Mouse (Mus musculus) MEL (cell line): ENCODE measurements around the gene Fer1l5. TPM values are rescaled to one million over a fixed set of nuclear protein-coding genes. Genes with fewer than 3 reads are reported as not detected.

Source experiments
- DNase-seq: peaks from one replicate; pipeline ENCODE4 v3.0.0; 2011; ENCODE audit warnings: low read depth, low spot score
- H3K27ac ChIP-seq: 2 replicates; pipeline ENCODE4 v1.5.1; 2012; ENCODE audit warnings: low read depth, mild to moderate bottlenecking, control low read depth, low read length, moderate library complexity; ENCODE audit not compliant: control insufficient read depth
- H3K27me3 ChIP-seq, 2 experiments: fragments of 150-350 bp in 1 of 2; sonication (generic) in 1 of 2; 2 replicates each; pipeline ENCODE4 v1.6.1; 2012; ENCODE audit warnings: low read length in 2 of 2, mild to moderate bottlenecking in 2 of 2, improper control_type of control experiment in 1 of 2, moderate library complexity in 1 of 2; ENCODE audit not compliant: insufficient read depth in 2 of 2, control insufficient read depth in 1 of 2
- H3K36me3 ChIP-seq, 2 experiments: 2 replicates each; pipeline ENCODE4 v1.6.1; 2012 to 2014; ENCODE audit warnings: low read length in 2 of 2, improper control_type of control experiment in 1 of 2, inconsistent platforms in 1 of 2, mild to moderate bottlenecking in 1 of 2; ENCODE audit not compliant: insufficient read depth in 2 of 2, control insufficient read depth in 1 of 2
- H3K4me1 ChIP-seq, 2 experiments: fragments of 150-350 bp in 1 of 2; sonication (generic) in 1 of 2; 2 replicates each; pipeline ENCODE4 v1.6.1; 2012; ENCODE audit warnings: low read length in 2 of 2, improper control_type of control experiment in 1 of 2, mild to moderate bottlenecking in 1 of 2; ENCODE audit not compliant: insufficient read depth in 2 of 2, control insufficient read depth in 1 of 2
- H3K4me3 ChIP-seq, 2 experiments: fragments of 150-350 bp in 1 of 2; sonication (generic) in 1 of 2; 2 replicates each; pipeline ENCODE4 v1.5.1; 2012; ENCODE audit warnings: low read depth in 2 of 2, low read length in 2 of 2, mild to moderate bottlenecking in 2 of 2, moderate library complexity in 2 of 2, control low read depth in 1 of 2, improper control_type of control experiment in 1 of 2; ENCODE audit not compliant: control insufficient read depth in 1 of 2, insufficient read depth in 1 of 2
- H3K79me2 ChIP-seq: 2 replicates; pipeline ENCODE4 v1.6.1; 2012; ENCODE audit warnings: mild to moderate bottlenecking, low read length, moderate library complexity; ENCODE audit not compliant: control insufficient read depth, poor library complexity, insufficient read depth
- H3K9ac ChIP-seq: 2 replicates; pipeline ENCODE4 v1.6.1; 2012; ENCODE audit warnings: low read depth, mild to moderate bottlenecking, control low read depth, low read length, moderate library complexity; ENCODE audit not compliant: control insufficient read depth, poor library complexity, severe bottlenecking
- H3K9me3 ChIP-seq: fragments of 150-350 bp; sonication (generic); replicated peaks from 2 replicates; pipeline ENCODE4 v1.6.1; 2012; ENCODE audit warnings: mild to moderate bottlenecking, low read length, improper control_type of control experiment, moderate library complexity; ENCODE audit not compliant: insufficient read depth
- BHLHE40 ChIP-seq: IDR thresholded peaks from 2 replicates; pipeline ENCODE4 v1.6.1; 2012; ENCODE audit warnings: low read depth, mild to moderate bottlenecking, inconsistent platforms, low read length, improper control_type of control experiment, borderline replicate concordance
- CHD1 ChIP-seq: IDR thresholded peaks from 2 replicates; pipeline ENCODE4 v1.6.1; 2012; ENCODE audit warnings: low read depth, mild to moderate bottlenecking, inconsistent platforms, low read length, improper control_type of control experiment
- CHD2 ChIP-seq: IDR thresholded peaks from 2 replicates; pipeline ENCODE4 v1.6.1; 2011; ENCODE audit warnings: low read length, improper control_type of control experiment
- CTCF ChIP-seq, 3 experiments: IDR thresholded peaks in 2 of 3; conservative IDR thresholded peaks in 1 of 3; 2 replicates each; pipeline ENCODE4 v1.5.1; 2011 to 2012; ENCODE audit warnings: low read length in 3 of 3, low read depth in 2 of 3, mild to moderate bottlenecking in 2 of 3, improper control_type of control experiment in 1 of 3, inconsistent platforms in 1 of 3, mixed read lengths in 1 of 3, moderate library complexity in 1 of 3; ENCODE audit not compliant: control insufficient read depth in 1 of 3, insufficient read depth in 1 of 3, poor library complexity in 1 of 3, severe bottlenecking in 1 of 3
- ELF1 ChIP-seq: IDR thresholded peaks from 2 replicates; pipeline ENCODE4 v1.6.1; 2014; ENCODE audit warnings: low read depth, mild to moderate bottlenecking, inconsistent platforms, low read length, improper control_type of control experiment, moderate library complexity
- GABPA ChIP-seq: IDR thresholded peaks from 2 replicates; pipeline ENCODE4 v1.6.1; 2012; ENCODE audit warnings: low read depth, mild to moderate bottlenecking, inconsistent platforms, low read length, improper control_type of control experiment, moderate library complexity
- GATA1 ChIP-seq: IDR thresholded peaks from 2 replicates; pipeline ENCODE4 v1.6.1; 2011; ENCODE audit warnings: low read depth, low read length, improper control_type of control experiment
- JUND ChIP-seq: IDR thresholded peaks from 2 replicates; pipeline ENCODE4 v1.6.1; 2011; ENCODE audit warnings: low read depth, mild to moderate bottlenecking, improper control_type of control experiment, low read length
- MAFK ChIP-seq: IDR thresholded peaks from 2 replicates; pipeline ENCODE4 v1.6.1; 2011; ENCODE audit warnings: low read depth, mild to moderate bottlenecking, low read length, improper control_type of control experiment, borderline replicate concordance
- MAZ ChIP-seq: IDR thresholded peaks from 2 replicates; pipeline ENCODE4 v1.6.1; 2012; ENCODE audit warnings: low read depth, mild to moderate bottlenecking, inconsistent platforms, low read length, improper control_type of control experiment
- MEF2A ChIP-seq: IDR thresholded peaks from 2 replicates; pipeline ENCODE4 v1.6.1; 2014; ENCODE audit warnings: low read depth, mild to moderate bottlenecking, inconsistent platforms, low read length, improper control_type of control experiment; ENCODE audit not compliant: poor library complexity, insufficient replicate concordance, severe bottlenecking; ENCODE audit errors: extremely low read depth
- MXI1 ChIP-seq: IDR thresholded peaks from 2 replicates; pipeline ENCODE4 v1.6.1; 2011; ENCODE audit warnings: mild to moderate bottlenecking, low read depth, low read length, improper control_type of control experiment
- MYB ChIP-seq: IDR thresholded peaks from 2 replicates; pipeline ENCODE4 v1.6.1; 2011; ENCODE audit warnings: mild to moderate bottlenecking, low read depth, low read length, improper control_type of control experiment
- NELFE ChIP-seq: IDR thresholded peaks from 2 replicates; pipeline ENCODE4 v1.6.1; 2011; ENCODE audit warnings: low read depth, low read length, improper control_type of control experiment
- NRF1 ChIP-seq: IDR thresholded peaks from 2 replicates; pipeline ENCODE4 v1.6.1; 2014; ENCODE audit warnings: low read depth, mild to moderate bottlenecking, inconsistent platforms, low read length, improper control_type of control experiment, moderate library complexity; ENCODE audit not compliant: poor library complexity, insufficient read depth, severe bottlenecking
- POLR2A ChIP-seq, 2 experiments: IDR thresholded peaks; 2 replicates each; pipeline ENCODE4 v1.6.1; 2011 to 2012; ENCODE audit warnings: low read length in 2 of 2, mild to moderate bottlenecking in 2 of 2, control low read depth in 1 of 2, improper control_type of control experiment in 1 of 2, low read depth in 1 of 2, moderate library complexity in 1 of 2; ENCODE audit not compliant: control insufficient read depth in 1 of 2, insufficient read depth in 1 of 2, poor library complexity in 1 of 2
- POLR2AphosphoS5 ChIP-seq: IDR thresholded peaks from 2 replicates; pipeline ENCODE4 v1.6.1; 2012; ENCODE audit warnings: low read depth, borderline replicate concordance, mild to moderate bottlenecking, inconsistent platforms, low read length, moderate library complexity, mixed read lengths
- RAD21 ChIP-seq: IDR thresholded peaks from 2 replicates; pipeline ENCODE4 v1.6.1; 2011; ENCODE audit warnings: mild to moderate bottlenecking, low read depth, low read length, improper control_type of control experiment
- RCOR1 ChIP-seq: IDR thresholded peaks from 2 replicates; pipeline ENCODE4 v1.6.1; 2012; ENCODE audit warnings: low read depth, mild to moderate bottlenecking, inconsistent platforms, low read length, improper control_type of control experiment
- SIN3A ChIP-seq: IDR thresholded peaks from 2 replicates; pipeline ENCODE4 v1.6.1; 2012; ENCODE audit warnings: low read length, improper control_type of control experiment, inconsistent platforms
- TAL1 ChIP-seq: IDR thresholded peaks from 2 replicates; pipeline ENCODE4 v1.6.1; 2012; ENCODE audit warnings: mild to moderate bottlenecking, inconsistent platforms, low read length, moderate library complexity, mixed read lengths
- TCF12 ChIP-seq: IDR thresholded peaks from 2 replicates; pipeline ENCODE4 v1.6.1; 2014; ENCODE audit warnings: low read depth, mild to moderate bottlenecking, inconsistent platforms, low read length, improper control_type of control experiment, moderate library complexity
- UBTF ChIP-seq: IDR thresholded peaks from 2 replicates; pipeline ENCODE4 v1.6.1; 2012; ENCODE audit warnings: low read depth, mild to moderate bottlenecking, inconsistent platforms, low read length, improper control_type of control experiment, moderate library complexity, borderline replicate concordance; ENCODE audit not compliant: insufficient read depth
- USF2 ChIP-seq, 2 experiments: IDR thresholded peaks; 2 replicates each; pipeline ENCODE4 v1.6.1; 2011 to 2012; ENCODE audit warnings: improper control_type of control experiment in 2 of 2, low read length in 2 of 2, borderline replicate concordance in 1 of 2, inconsistent platforms in 1 of 2, low read depth in 1 of 2, mild to moderate bottlenecking in 1 of 2; ENCODE audit not compliant: insufficient read depth in 1 of 2
- ZC3H11A ChIP-seq: IDR thresholded peaks from 2 replicates; pipeline ENCODE4 v1.6.1; 2012; ENCODE audit warnings: low read depth, mild to moderate bottlenecking, inconsistent platforms, low read length, improper control_type of control experiment
- ZMIZ1 ChIP-seq: IDR thresholded peaks from 2 replicates; pipeline ENCODE4 v1.6.1; 2012; ENCODE audit warnings: low read depth, mild to moderate bottlenecking, inconsistent platforms, low read length, improper control_type of control experiment, moderate library complexity
- ZNF384 ChIP-seq: IDR thresholded peaks from 2 replicates; pipeline ENCODE4 v1.6.1; 2012; ENCODE audit warnings: low read depth, mild to moderate bottlenecking, inconsistent platforms, low read length, improper control_type of control experiment
- polyA plus RNA-seq, 2 experiments: library from polyadenylated mRNA; stranded (reverse) in 1 of 2; unstranded in 1 of 2; fragments of >175 nt in 1 of 2; fragments of >200 nt in 1 of 2; gene quantifications; 2 replicates each; pipeline versions ENCODE4 v1.2.1 to v1.2.4; 2012; ENCODE audit warnings: low replicate concordance in 2 of 2, low read depth in 1 of 2; ENCODE audit not compliant: insufficient read length in 2 of 2, insufficient read depth in 1 of 2, missing spikeins in 1 of 2
- total RNA-seq: library from RNA; depleted of rRNA; stranded (reverse); fragments of 300-350 nt; gene quantifications from 2 replicates; pipeline ENCODE4 v1.2.3, GENCODE M21; 2012

Gene Fer1l5
- total and polyA plus RNA-seq, 3 experiments: 2.3 TPM; not detected in 2

DNA sequence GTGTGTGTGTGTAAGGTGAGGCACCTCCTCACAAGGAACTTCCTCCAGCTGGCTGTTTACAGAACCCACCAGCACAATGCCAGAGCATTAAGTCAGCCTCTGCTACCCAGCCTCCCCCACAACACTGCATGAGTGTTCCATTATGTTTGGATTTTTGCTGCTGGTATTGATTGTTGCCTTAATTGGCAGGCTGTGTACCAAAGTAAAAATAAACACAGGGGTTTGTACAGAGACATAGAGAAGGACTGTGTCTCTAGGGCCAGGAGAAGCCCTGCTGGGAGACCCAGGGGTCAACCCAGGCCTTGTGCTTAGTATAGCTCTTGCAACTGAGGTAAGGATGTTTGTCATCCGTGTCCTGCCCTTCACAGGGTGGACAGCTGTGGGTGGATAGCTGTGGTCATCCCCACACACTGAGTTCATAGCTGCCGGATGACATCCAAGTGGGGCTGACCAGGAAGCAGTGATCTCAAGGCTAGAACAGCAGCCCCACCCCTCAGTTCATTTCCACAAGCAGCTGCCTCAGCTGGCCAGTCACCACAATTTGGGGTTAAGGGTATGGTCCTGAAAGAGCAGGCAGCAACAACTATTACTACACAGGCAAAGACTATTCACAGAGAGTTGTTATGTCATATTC lies 97.8 kb downstream of the Fer1l5 start:
- Histone ChIP-seq H3K9ac (no peak overlapping the region), H3K36me3 (peaks cover 0 to 15% of the 10 kb centered on the region in 2 experiments; a peak in 2 of 4 replicates), H3K27me3 (no peaks in the 10 kb centered on the region), H3K4me1 (peaks cover 3 to 35% of the 10 kb centered on the region in 2 experiments; a peak in 3 of 4 replicates), H3K4me3 (no peak overlapping the region), H3K9me3 (no peaks in the 10 kb centered on the region), H3K27ac (no peak overlapping the region), H3K79me2 (peaks cover 12% of the 10 kb centered on the region)
- TF ChIP-seq NRF1 (no peak), JUND (no peak), BHLHE40 (no peak), MYB (no peak), CHD2 (no peak), RCOR1 (no peak), CHD1 (no peak), MAZ (no peak)
- no peak for DNase-seq

DNA sequence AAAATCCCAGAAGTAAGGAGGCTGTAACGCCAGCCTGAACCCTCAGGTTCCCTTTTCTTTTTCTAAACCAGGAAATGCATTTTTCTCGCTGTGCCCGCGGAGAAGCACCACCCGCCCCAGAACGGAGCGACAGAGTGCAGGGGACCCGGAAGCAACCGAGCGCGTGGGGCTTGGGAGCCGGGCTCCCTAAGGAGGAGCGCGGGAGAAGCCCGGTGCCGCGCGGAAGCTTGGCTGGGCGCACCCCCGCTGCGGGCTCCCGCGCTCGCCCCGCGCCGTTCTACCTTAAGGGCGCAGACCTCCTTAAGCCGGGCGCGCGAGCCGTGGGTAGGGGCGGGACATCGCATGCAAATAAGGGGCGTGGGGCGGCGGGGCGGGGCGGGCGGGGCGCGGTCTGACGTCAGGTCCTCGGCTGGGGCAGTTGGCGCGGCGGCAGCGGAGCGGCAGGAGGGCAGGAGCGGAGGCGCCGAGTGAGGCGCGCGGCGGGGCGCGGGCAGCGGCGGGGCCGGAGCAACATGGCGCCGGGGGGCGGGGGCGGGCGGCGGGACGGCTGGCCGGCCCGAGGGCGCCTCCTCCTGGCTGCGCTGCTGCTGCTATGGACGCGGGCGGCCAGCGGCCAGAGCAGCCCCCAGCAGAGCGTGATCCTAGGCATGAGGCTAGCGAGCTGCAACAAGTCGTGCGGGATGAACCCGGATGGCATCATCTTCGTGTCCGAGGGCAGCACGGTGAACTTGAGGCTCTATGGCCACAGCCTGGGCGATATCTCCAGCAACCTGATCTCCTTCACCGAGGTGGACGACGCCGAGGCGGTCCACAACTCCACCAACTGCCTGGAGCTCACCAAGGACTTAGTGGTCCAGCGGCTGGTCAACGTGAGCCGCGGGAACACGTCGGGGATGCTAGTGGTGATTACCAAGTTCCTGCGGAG lies 99.4 kb downstream of the Fer1l5 start, which contains the start of gene Cnnm4:
TSS of gene Cnnm4 (plus strand) at position 440 of the 925 bp plus-strand sequence.
- peaks cover 16% of the 10 kb centered on the region for H3K79me2 ChIP-seq
- peaks cover 5 to 45% of the 10 kb centered on the region in 2 experiments; a peak in 3 of 4 replicates for H3K4me1 ChIP-seq
- DNase-seq: peak; percentile 92
- peak within 1 kb of the TSS; percentile 95 for H3K9ac ChIP-seq
- no peaks in the 10 kb centered on the region for H3K9me3 ChIP-seq
- peak within 1 kb of the TSS; percentile 75 for H3K27ac ChIP-seq
- H3K4me3 ChIP-seq: peak within 1 kb of the TSS; percentile 78 to 84
- no peaks in the 10 kb centered on the region for H3K27me3 ChIP-seq
- peaks cover 0 to 19% of the 10 kb centered on the region in 2 experiments; a peak in 2 of 4 replicates for H3K36me3 ChIP-seq
- TF ChIP-seq CTCF (IDR thresholded peaks at IDR 0.05 in 2 of 3, conservative IDR thresholded peaks at IDR 0.05 in 1 of 3; ENCODE audit: control insufficient read depth in 1 of 3, insufficient read depth in 1 of 3, low read depth in 2 of 3, low read length in 3 of 3, poor library complexity in 1 of 3, severe bottlenecking in 1 of 3) (peak; percentile 11 to 64 (median 19); a peak in 3 of 6 replicates), MEF2A (no peak), USF2 (IDR thresholded peaks at IDR 0.05; ENCODE audit: borderline replicate concordance in 1 of 2, insufficient read depth in 1 of 2, low read depth in 1 of 2, low read length in 2 of 2) (no peak), GATA1 (no peak), BHLHE40 (no peak), RAD21 (no peak), MXI1 (peak; percentile 52), NELFE (peak; percentile 62), SIN3A (peak; percentile 90), RCOR1 (no peak), ZC3H11A (no peak), TAL1 (no peak), TCF12 (no peak; the same call in 1 of the 2 replicates), UBTF (no peak), GABPA (no peak), NRF1 (no peak), ZNF384 (no peak), ZMIZ1 (no peak), POLR2AphosphoS5 (no peak), MAFK (no peak), CHD1 (no peak), ELF1 (peak; percentile 91), MAZ (no peak; the same call in 1 of the 2 replicates), POLR2A (IDR thresholded peaks at IDR 0.05; ENCODE audit: control insufficient read depth in 1 of 2, insufficient read depth in 1 of 2, low read depth in 1 of 2, low read length in 2 of 2, poor library complexity in 1 of 2) (peak; percentile 67 to 69; a peak in 1 of 4 replicates)
